Comparison of ENCODE assay signal across 8 mouse cellular contexts in genomic region chr16:10447264-10447594, GRCm38 (mm10). TPM values are rescaled to one million over a fixed set of nuclear protein-coding genes. Genes with fewer than 3 reads are reported as not detected.
A peak's percentile ranks its signal among the peaks of the same experiment; 100 is the strongest.
DNase-seq lines count a peak whose midpoint lies in the region; ATAC-seq and TF ChIP-seq lines count a peak whose summit lies in the region.

Gene Tvp23a, minus strand, starts transcription at chr16:10447362.

- peak within 1 kb of the TSS; percentile 81 for H3K9ac ChIP-seq in hindbrain, embryonic 12.5 days
- H3K9ac ChIP-seq in midbrain, embryonic 11.5 days (ENCODE audit: low read length): peak within 1 kb of the TSS; percentile 82

- H3K27me3 ChIP-seq in hindbrain, embryonic 12.5 days: no peaks in the 10 kb centered on the region
- H3K27me3 ChIP-seq in midbrain, embryonic 11.5 days (ENCODE audit: control insufficient read depth, insufficient read depth, low read length): no peaks in the 10 kb centered on the region
- no peaks in the 10 kb centered on the region for H3K27me3 ChIP-seq in small intestine, adult 2 months (ENCODE audit: control insufficient read depth, insufficient read depth, low read length)
- H3K27me3 ChIP-seq in thymus, adult 2 months (ENCODE audit: control insufficient read depth, insufficient read depth, low read length): no peaks in the 10 kb centered on the region

- ATAC-seq in hindbrain, embryonic 12.5 days (ENCODE audit: low FRiP score): peak; percentile 97
- peak; percentile 99 for ATAC-seq in midbrain, embryonic 11.5 days (ENCODE audit: low FRiP score)

- TF ChIP-seq POLR2A in small intestine, adult 2 months (IDR thresholded peaks at IDR 0.05; ENCODE audit: low read depth, low read length): no peak
- TF ChIP-seq POLR2A in thymus, adult 2 months (IDR thresholded peaks at IDR 0.05; ENCODE audit: control insufficient read depth, extremely low read depth, insufficient read depth, low read length, poor library complexity): no peak

- TF ChIP-seq CTCF in small intestine, adult 2 months (IDR thresholded peaks at IDR 0.05; ENCODE audit: extremely low read depth, insufficient read length, insufficient replicate concordance, low read depth, low read length): no peak
- TF ChIP-seq CTCF in thymus, adult 2 months (IDR thresholded peaks at IDR 0.05; ENCODE audit: borderline replicate concordance, control insufficient read depth, extremely low read depth, insufficient read depth, low read length, poor library complexity): no peak

- no peaks in the 10 kb centered on the region for H3K9me3 ChIP-seq in hindbrain, embryonic 12.5 days (replicated peaks)
- no peaks in the 10 kb centered on the region for H3K9me3 ChIP-seq in midbrain, embryonic 11.5 days (ENCODE audit: control insufficient read depth, low read length)

- WGBS in hindbrain, embryonic 12.5 days: under 1% methylated on average over 12 of the region's 12 CpGs
- WGBS in midbrain, embryonic 11.5 days: under 1% methylated on average over 12 of the region's 12 CpGs
- 42% methylated on average over 12 of the region's 12 CpGs for WGBS in small intestine, adult 2 months
- 84% methylated on average over 12 of the region's 12 CpGs for WGBS in thymus, adult 2 months

- H3K4me2 ChIP-seq in hindbrain, embryonic 12.5 days (replicated peaks): peak within 1 kb of the TSS; percentile 82
- H3K4me2 ChIP-seq in midbrain, embryonic 11.5 days: peak within 1 kb of the TSS; percentile 78

- H3K36me3 ChIP-seq in hindbrain, embryonic 12.5 days: no peaks in the 10 kb centered on the region
- H3K36me3 ChIP-seq in midbrain, embryonic 11.5 days (ENCODE audit: control insufficient read depth, insufficient read depth, low read length): no peaks in the 10 kb centered on the region
- H3K36me3 ChIP-seq in small intestine, adult 2 months (ENCODE audit: control insufficient read depth, insufficient read depth, low read length): no peaks in the 10 kb centered on the region
- no peaks in the 10 kb centered on the region for H3K36me3 ChIP-seq in thymus, adult 2 months (ENCODE audit: control insufficient read depth, insufficient read depth, low read length)

- peaks cover 34% of the 10 kb centered on the region for H3K4me1 ChIP-seq in hindbrain, embryonic 12.5 days
- H3K4me1 ChIP-seq in midbrain, embryonic 11.5 days (ENCODE audit: control insufficient read depth, insufficient read depth, low read length): peaks cover 18% of the 10 kb centered on the region
- H3K4me1 ChIP-seq in small intestine, adult 2 months (ENCODE audit: control insufficient read depth, insufficient read depth, insufficient read length, low read length): peaks cover 25% of the 10 kb centered on the region
- no peaks in the 10 kb centered on the region; the same call in 1 of the 2 replicates for H3K4me1 ChIP-seq in thymus, adult 2 months (replicated peaks; ENCODE audit: control insufficient read depth, insufficient read depth, low read length)

- peak; percentile 92 for DNase-seq in R1 (ENCODE audit: low read depth, low spot score)
- peak; percentile 93 to 94 for DNase-seq in cerebellum, postnatal 10 days
- DNase-seq in frontal cortex, postnatal 14 days (ENCODE audit: low spot score in 2 of 2): peak; percentile 74 to 84
- peak; percentile 70 to 90 for DNase-seq in left cerebral cortex, adult 9 months (ENCODE audit: low spot score in 2 of 2)
- DNase-seq in midbrain, embryonic 11.5 days (ENCODE audit: low spot score, missing footprints): peak; percentile 98
- DNase-seq in thymus, adult 2 months: no peak

- peak within 1 kb of the TSS; percentile 53 for H3K4me3 ChIP-seq in hindbrain, embryonic 12.5 days
- peak within 1 kb of the TSS; percentile 49 for H3K4me3 ChIP-seq in midbrain, embryonic 11.5 days (ENCODE audit: low read depth, low read length)
- peak within 1 kb of the TSS; percentile 33 for H3K4me3 ChIP-seq in small intestine, adult 2 months (ENCODE audit: low read depth, low read length)
- no peak within 1 kb of the TSS for H3K4me3 ChIP-seq in thymus, adult 2 months (ENCODE audit: control insufficient read depth, insufficient read depth, low read length)

- peak within 1 kb of the TSS; percentile 84 for H3K27ac ChIP-seq in hindbrain, embryonic 12.5 days
- H3K27ac ChIP-seq in midbrain, embryonic 11.5 days (ENCODE audit: low read depth, low read length): peak within 1 kb of the TSS; percentile 72
- H3K27ac ChIP-seq in small intestine, adult 2 months (ENCODE audit: insufficient read depth, low read depth, low read length): no peak within 1 kb of the TSS
- no peak within 1 kb of the TSS for H3K27ac ChIP-seq in thymus, adult 2 months (ENCODE audit: control insufficient read depth, insufficient read depth, low read length)

RNA-seq across cellular contexts. Expression of gene Tvp23a, which starts in this region (rescaled TPM):
- polyA plus RNA-seq in hindbrain, embryonic 12.5 days (2016; fragmentation: Nextera tagmentation; extraction: Ambion mirVana): 34.1 TPM in 2 replicates
- 24.5 and 25.0 TPM in 2 replicates for polyA plus RNA-seq in midbrain, embryonic 11.5 days (2014; fragmentation: Nextera tagmentation; extraction: Ambion mirVana)
- polyA plus RNA-seq in small intestine, adult 2 months (2012; rRNA removed): 0.88 and 1.4 TPM in 2 replicates
- polyA plus RNA-seq in thymus, adult 2 months (2012; rRNA removed): 3.2 and 3.7 TPM in 2 replicates

Comparison
In these comparisons a context has a peak if more than half of its experiments do, and no peak if none do; other contexts are left out.
1. H3K27ac ChIP-seq: peak in hindbrain, embryonic 12.5 days (single experiment) and midbrain, embryonic 11.5 days (single experiment); none in small intestine, adult 2 months (single experiment) and thymus, adult 2 months (single experiment).